Mouse (Mus musculus): ENCODE results near the gene Acot2. TPM values are rescaled to one million over a fixed set of nuclear protein-coding genes. Genes with fewer than 3 reads are reported as not detected.
"Not testable (repeated sequence)": the region's sequence is repeated elsewhere in the genome, so short reads cannot be mapped to it uniquely, and the experiment has no call there.

Acot2 gene
- total RNA-seq, 2 experiments from 2014 or later = 9.5 to 10.4 TPM

- no peak for DNase-seq (ENCODE audit: extremely low spot score in 1 of 2, low spot score in 2 of 2)
- Histone ChIP-seq H3K27ac (no peak overlapping the region), H3K4me3 (no peak overlapping the region)
- no peak for TF ChIP-seq CTCF (IDR thresholded peaks at IDR 0.05)
- intact Hi-C loops (cut with DNase I) = no loop called here
These were observed 12.8 kb downstream of the Acot2 start for GRCm38 (mm10) chr12:84000418-84000817.

GRCm38 (mm10) chr12:84003866-84004265 is 16.2 kb downstream of the Acot2 start:
- TF ChIP-seq CTCF (IDR thresholded peaks at IDR 0.05) = no peak
- DNase-seq (ENCODE audit: extremely low spot score in 1 of 2, low spot score in 2 of 2) = no peak
- no peak overlapping the region for H3K27ac ChIP-seq

DNA sequence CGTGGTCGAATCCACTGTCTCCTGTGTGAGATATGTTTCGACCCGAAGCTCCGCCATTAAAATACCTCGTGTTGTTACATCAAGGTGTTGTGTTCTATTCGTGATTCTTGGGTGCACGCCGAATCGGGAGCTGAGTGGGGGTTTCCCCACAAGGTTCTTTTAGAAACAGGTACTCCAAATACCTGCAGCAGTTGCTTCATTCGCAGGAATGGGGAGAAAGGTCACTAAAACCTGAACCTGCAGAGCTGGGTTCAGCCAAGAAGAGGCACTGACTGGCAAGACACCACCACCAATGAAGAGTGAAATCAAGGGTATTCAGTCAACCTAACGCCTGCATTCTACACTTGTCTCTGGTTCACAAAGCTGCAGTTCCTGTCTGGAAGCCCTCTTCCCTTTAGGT is 20.6 kb downstream of the Acot2 start:
- TF ChIP-seq CTCF (IDR thresholded peaks at IDR 0.05) = no peak
- Histone ChIP-seq H3K4me3 (no peak overlapping the region), H3K27ac (no peak overlapping the region)
- intact Hi-C loops (cut with DNase I) = no loop called here
- no peak for DNase-seq (ENCODE audit: extremely low spot score in 1 of 2, low spot score in 2 of 2)

More at GRCm38 (mm10) chr12:84003866-84004265, 16.2 kb downstream of the Acot2 start:
- intact Hi-C loops (cut with DNase I) = no loop called here
- no peak overlapping the region for H3K4me3 ChIP-seq

GRCm38 (mm10) chr12:84008729-84009128 is 21.1 kb downstream of the Acot2 start:
- Histone ChIP-seq H3K4me3 (peak overlapping the region; percentile 50), H3K27ac (no peak overlapping the region; the same call in 1 of the 2 replicates)
- no peak for TF ChIP-seq CTCF (IDR thresholded peaks at IDR 0.05)
- intact Hi-C loops (cut with DNase I) = no loop called here
- no peak for DNase-seq (ENCODE audit: extremely low spot score in 1 of 2, low spot score in 2 of 2)

- Histone ChIP-seq H3K27ac (peak within 1 kb of the TSS; percentile 36; the same call in 1 of the 2 replicates), H3K4me3 (peak within 1 kb of the TSS; percentile 50)
- intact Hi-C loops (cut with DNase I) = not testable (repeated sequence)
- DNase-seq (ENCODE audit: extremely low spot score in 1 of 2, low spot score in 2 of 2) = peak; percentile 37 to 57
These were observed 21.7 kb downstream of the Acot2 start, which contains the start of gene Acot1 for GRCm38 (mm10) chr12:84009171-84009965. Gene Acot1, plus strand, starts transcription at chr12:84009490.

DNA sequence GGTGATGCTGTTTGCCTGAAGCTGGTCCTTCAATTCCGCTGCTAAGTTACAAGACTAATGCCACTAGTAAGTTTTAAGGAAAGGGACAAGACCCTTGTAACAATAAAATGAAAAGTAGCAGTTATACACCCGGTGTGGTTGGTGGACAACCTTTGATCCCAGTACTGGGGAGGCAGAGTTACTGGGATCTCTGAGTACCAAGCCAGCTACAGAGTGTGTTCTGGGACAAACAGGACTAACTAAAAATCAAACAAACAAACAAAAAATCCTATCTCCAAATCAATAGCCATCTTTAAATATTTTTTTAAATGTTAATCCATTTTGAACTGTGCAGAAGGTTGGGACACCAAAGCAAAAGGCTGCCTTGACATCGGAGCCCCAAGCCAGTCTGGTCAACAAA is 22.5 kb downstream of the Acot2 start:
- no peak for DNase-seq (ENCODE audit: extremely low spot score in 1 of 2, low spot score in 2 of 2)
- H3K4me3 ChIP-seq = peak overlapping the region; percentile 50
- intact Hi-C loops (cut with DNase I) = no loop called here
- TF ChIP-seq CTCF (IDR thresholded peaks at IDR 0.05) = no peak
- no peak overlapping the region for H3K27ac ChIP-seq

DNA sequence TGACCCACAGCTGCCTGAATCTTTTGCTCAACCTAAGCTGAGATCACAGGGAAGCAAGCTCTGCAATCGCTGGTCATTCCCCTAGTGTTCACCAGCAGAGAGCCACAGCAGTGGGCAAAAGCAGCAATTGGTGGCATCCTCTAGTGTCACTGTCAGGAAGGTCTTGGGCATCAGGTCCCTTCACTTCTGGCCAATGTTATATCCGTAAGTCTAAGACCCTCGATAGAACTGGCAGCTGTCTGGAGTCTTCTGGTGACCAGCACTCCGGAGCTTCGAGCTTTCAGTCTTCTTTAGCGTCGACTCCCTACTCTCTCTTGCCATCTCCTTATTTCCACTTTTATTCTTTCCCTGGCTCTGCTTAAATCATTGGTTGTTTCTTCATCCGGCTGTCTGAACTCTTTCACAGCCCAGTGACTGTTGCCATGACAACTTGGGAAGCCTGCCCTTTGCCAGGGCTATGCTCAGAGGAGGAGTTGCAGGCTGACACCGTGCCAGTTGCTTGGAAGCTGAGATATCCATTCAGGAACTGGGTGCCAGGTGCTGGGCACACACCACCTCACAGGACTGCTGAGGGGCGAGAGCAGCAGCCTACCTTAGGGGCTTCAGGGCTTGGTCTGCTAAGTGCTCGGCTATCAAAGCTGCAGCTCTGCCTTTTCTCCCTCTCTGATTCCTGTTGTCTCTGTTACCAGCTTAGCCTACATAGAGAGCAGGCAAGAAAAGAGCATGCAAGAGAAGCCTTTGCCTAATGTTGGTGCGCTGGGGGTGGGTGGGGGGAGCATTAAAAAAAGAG is 23.8 kb downstream of the Acot2 start:
- no peak for TF ChIP-seq CTCF (IDR thresholded peaks at IDR 0.05)
- intact Hi-C loops (cut with DNase I) = no loop called here
- Histone ChIP-seq H3K27ac (no peak overlapping the region), H3K4me3 (no peak overlapping the region)
- peak; percentile 48 to 72 for DNase-seq (ENCODE audit: extremely low spot score in 1 of 2, low spot score in 2 of 2)

DNA sequence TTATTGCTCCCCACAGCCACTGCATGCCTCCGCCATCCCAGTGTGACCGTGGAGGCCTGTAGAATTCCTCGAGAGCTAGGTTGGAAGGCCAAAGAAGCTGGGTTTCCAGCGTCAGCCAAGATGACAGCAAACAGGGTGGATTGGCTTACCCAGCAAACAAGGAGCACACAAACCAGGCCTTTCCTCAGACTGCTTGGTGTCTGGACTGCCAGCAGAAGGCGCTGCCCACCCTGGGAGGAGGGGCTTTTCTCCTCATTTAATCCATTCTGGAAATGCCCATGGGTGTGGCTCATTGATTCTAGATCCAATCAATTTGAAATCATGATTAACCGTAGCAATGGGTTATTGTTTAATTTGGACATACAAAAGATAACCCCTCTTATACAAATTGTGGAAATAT is 25.5 kb downstream of the Acot2 start:
- H3K27ac ChIP-seq = no peak overlapping the region
- DNase-seq (ENCODE audit: extremely low spot score in 1 of 2, low spot score in 2 of 2) = no peak
- no peak overlapping the region for H3K4me3 ChIP-seq
- intact Hi-C loops (cut with DNase I) = no loop called here
- peak; percentile 8; the same call in 1 of the 2 replicates for TF ChIP-seq CTCF (IDR thresholded peaks at IDR 0.05)

GRCm38 (mm10) chr12:84013701-84014100 is 26.0 kb downstream of the Acot2 start:
- DNase-seq (ENCODE audit: extremely low spot score in 1 of 2, low spot score in 2 of 2) = no peak
- Histone ChIP-seq H3K27ac (no peak overlapping the region), H3K4me3 (no peak overlapping the region)
- intact Hi-C loops (cut with DNase I) = no loop called here
- TF ChIP-seq CTCF (IDR thresholded peaks at IDR 0.05) = no peak

- H3K27ac ChIP-seq; intact Hi-C loops (cut with DNase I); DNase-seq (ENCODE audit: extremely low spot score in 1 of 2, low spot score in 2 of 2); H3K4me3 ChIP-seq: not testable (repeated sequence)
These were observed 32.9 kb downstream of the Acot2 start for GRCm38 (mm10) chr12:84020528-84020927.

- H3K4me3 ChIP-seq; intact Hi-C loops (cut with DNase I); DNase-seq (ENCODE audit: extremely low spot score in 1 of 2, low spot score in 2 of 2); H3K27ac ChIP-seq: not testable (repeated sequence)
These were observed 34.6 kb downstream of the Acot2 start for GRCm38 (mm10) chr12:84022266-84022665.

GRCm38 (mm10) chr12:84023052-84023745 is 35.5 kb downstream of the Acot2 start:
- no peak for TF ChIP-seq CTCF (IDR thresholded peaks at IDR 0.05)
- Histone ChIP-seq H3K27ac (no peak overlapping the region), H3K4me3 (no peak overlapping the region)
- no peak for DNase-seq (ENCODE audit: extremely low spot score in 1 of 2, low spot score in 2 of 2)
- intact Hi-C loops (cut with DNase I) = no loop called here

Measured in left cerebral cortex, adult 2 months (tissue).